Mouse (Mus musculus) brain, embryonic 14.5 days (tissue): ENCODE measurements around the gene Gpsm3.

Source experiments
- CTCF ChIP-seq: fragments of 200-500 bp; IDR thresholded peaks from 2 replicates; pipeline ENCODE4 v1.5.1; 2012; ENCODE audit warnings: inconsistent platforms, mild to moderate bottlenecking, moderate library complexity, borderline replicate concordance; ENCODE audit not compliant: insufficient read depth, insufficient read length; ENCODE audit errors: extremely low read depth
- POLR2A ChIP-seq: fragments of 200-500 bp; IDR thresholded peaks from 2 replicates; pipeline ENCODE4 v1.6.1; 2012; ENCODE audit warnings: mild to moderate bottlenecking, inconsistent platforms, borderline replicate concordance; ENCODE audit not compliant: poor library complexity, insufficient read depth, insufficient read length, severe bottlenecking; ENCODE audit errors: extremely low read depth

DNA sequence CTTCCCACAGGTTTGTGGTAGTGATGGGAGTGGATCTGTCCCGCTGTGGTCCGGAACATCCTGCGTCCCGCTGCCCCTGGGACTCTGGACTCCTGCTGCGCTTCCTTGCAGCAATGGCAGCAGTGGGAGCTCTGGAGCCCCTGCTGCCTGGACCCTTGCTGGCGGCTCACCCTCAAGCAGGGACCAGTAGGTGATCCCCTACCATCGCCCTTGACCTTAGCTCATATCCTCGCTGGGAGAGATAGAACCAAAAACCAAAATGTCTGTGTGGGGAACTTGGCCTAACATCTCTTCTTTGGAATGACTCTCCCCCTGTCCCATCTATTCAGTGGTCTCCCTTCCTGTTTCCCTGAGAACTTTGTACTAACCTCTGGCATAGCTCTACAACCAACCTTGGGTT is 5.8 kb upstream of the Gpsm3 start:
- TF ChIP-seq CTCF (no peak), POLR2A (no peak)
